Mouse (Mus musculus): ENCODE data around the gene Tial1. TPM values are rescaled to one million over a fixed set of nuclear protein-coding genes. Genes with fewer than 3 reads are reported as not detected.

Tial1 gene
- polyA plus RNA-seq, 1 experiment from 2014 or later: 28.5 TPM

- Histone ChIP-seq H3K27me3 (no peaks in the 10 kb centered on the region), H3K27ac (replicated peaks) (no peak overlapping the region), H3K4me1 (0 out of 2 replicates have a peak, but pooled peaks cover 3% of the 10 kb centered on the region), H3K9ac (no peak overlapping the region), H3K4me2 (replicated peaks) (no peak overlapping the region), H3K4me3 (replicated peaks) (no peak overlapping the region), H3K36me3 (peaks cover 49% of the 10 kb centered on the region), H3K9me3 (replicated peaks) (no peaks in the 10 kb centered on the region)
- 88% methylated on average over 1 of the region's 1 CpGs for WGBS
- ATAC-seq (ENCODE audit: insufficient number of reproducible peaks, low FRiP score, low TSS enrichment, low read depth): no peak
These were observed 8.8 kb downstream of the Tial1 start for GRCm38 (mm10) chr7:128452731-128453130.

- 73% methylated on average over 2 of the region's 2 CpGs for WGBS
- peaks cover 37% of the 10 kb centered on the region for H3K36me3 ChIP-seq
These were observed 20.9 kb downstream of the Tial1 start for GRCm38 (mm10) chr7:128440584-128440983.

GRCm38 (mm10) chr7:128439251-128439650 lies 22.3 kb downstream of the Tial1 start:
- Histone ChIP-seq H3K27me3 (no peaks in the 10 kb centered on the region), H3K9ac (no peak overlapping the region), H3K9me3 (replicated peaks) (no peaks in the 10 kb centered on the region), H3K4me1 (no peaks in the 10 kb centered on the region), H3K4me3 (replicated peaks) (no peak overlapping the region), H3K4me2 (replicated peaks) (no peak overlapping the region), H3K27ac (replicated peaks) (no peak overlapping the region), H3K36me3 (peaks cover 24% of the 10 kb centered on the region)
- ATAC-seq (ENCODE audit: insufficient number of reproducible peaks, low FRiP score, low TSS enrichment, low read depth): no peak
- 90% methylated on average over 6 of the region's 6 CpGs for WGBS

More at GRCm38 (mm10) chr7:128440584-128440983, 20.9 kb downstream of the Tial1 start:
- Histone ChIP-seq H3K4me1 (no peaks in the 10 kb centered on the region), H3K9me3 (replicated peaks) (no peaks in the 10 kb centered on the region), H3K27ac (replicated peaks) (no peak overlapping the region), H3K9ac (no peak overlapping the region), H3K4me3 (replicated peaks) (no peak overlapping the region), H3K4me2 (replicated peaks) (no peak overlapping the region), H3K27me3 (no peaks in the 10 kb centered on the region)
- ATAC-seq (ENCODE audit: insufficient number of reproducible peaks, low FRiP score, low TSS enrichment, low read depth): no peak

GRCm38 (mm10) chr7:128438131-128438530 lies 23.4 kb downstream of the Tial1 start:
- no peak for ATAC-seq (ENCODE audit: insufficient number of reproducible peaks, low FRiP score, low TSS enrichment, low read depth)
- no peaks in the 10 kb centered on the region for H3K4me1 ChIP-seq
- no peak overlapping the region for H3K9ac ChIP-seq
- peaks cover 17% of the 10 kb centered on the region; the same call in 1 of the 2 replicates for H3K36me3 ChIP-seq
- no peak overlapping the region for H3K4me2 ChIP-seq (replicated peaks)
- H3K4me3 ChIP-seq (replicated peaks): no peak overlapping the region
- no peaks in the 10 kb centered on the region for H3K9me3 ChIP-seq (replicated peaks)
- H3K27me3 ChIP-seq: no peaks in the 10 kb centered on the region
- no peak overlapping the region for H3K27ac ChIP-seq (replicated peaks)

- Histone ChIP-seq H3K4me1 (no peaks in the 10 kb centered on the region), H3K4me3 (replicated peaks) (no peak overlapping the region), H3K4me2 (replicated peaks) (no peak overlapping the region), H3K9ac (no peak overlapping the region), H3K9me3 (replicated peaks) (no peaks in the 10 kb centered on the region), H3K27ac (replicated peaks) (no peak overlapping the region), H3K27me3 (no peaks in the 10 kb centered on the region), H3K36me3 (no peaks in the 10 kb centered on the region)
- no peak for ATAC-seq (ENCODE audit: insufficient number of reproducible peaks, low FRiP score, low TSS enrichment, low read depth)
- 52% methylated on average over 1 of the region's 1 CpGs for WGBS
These were observed 28.3 kb downstream of the Tial1 start for GRCm38 (mm10) chr7:128433213-128433612.

GRCm38 (mm10) chr7:128432574-128432973 lies 28.9 kb downstream of the Tial1 start:
- ATAC-seq (ENCODE audit: insufficient number of reproducible peaks, low FRiP score, low TSS enrichment, low read depth): no peak
- no peak overlapping the region for H3K27ac ChIP-seq (replicated peaks)
- no peaks in the 10 kb centered on the region for H3K9me3 ChIP-seq (replicated peaks)
- no peak overlapping the region for H3K4me3 ChIP-seq (replicated peaks)
- H3K9ac ChIP-seq: no peak overlapping the region
- H3K36me3 ChIP-seq: no peaks in the 10 kb centered on the region
- H3K4me2 ChIP-seq (replicated peaks): no peak overlapping the region
- no peaks in the 10 kb centered on the region for H3K4me1 ChIP-seq
- H3K27me3 ChIP-seq: no peaks in the 10 kb centered on the region
- WGBS: 57% methylated on average over 10 of the region's 10 CpGs

GRCm38 (mm10) chr7:128422491-128422890 lies 39.0 kb downstream of the Tial1 start:
- peaks cover 51% of the 10 kb centered on the region for H3K27me3 ChIP-seq
- no peak for ATAC-seq (ENCODE audit: insufficient number of reproducible peaks, low FRiP score, low TSS enrichment, low read depth)
- no peaks in the 10 kb centered on the region for H3K36me3 ChIP-seq

GRCm38 (mm10) chr7:128421701-128422100 lies 39.8 kb downstream of the Tial1 start:
- no peak for ATAC-seq (ENCODE audit: insufficient number of reproducible peaks, low FRiP score, low TSS enrichment, low read depth)
- no peak overlapping the region for H3K4me3 ChIP-seq (replicated peaks)
- H3K4me1 ChIP-seq: peaks cover 21% of the 10 kb centered on the region
- H3K9ac ChIP-seq: no peak overlapping the region
- H3K9me3 ChIP-seq (replicated peaks): no peaks in the 10 kb centered on the region
- 80% methylated on average over 7 of the region's 7 CpGs for WGBS
- no peak overlapping the region for H3K27ac ChIP-seq (replicated peaks)
- no peaks in the 10 kb centered on the region for H3K36me3 ChIP-seq
- no peak overlapping the region for H3K4me2 ChIP-seq (replicated peaks)
- H3K27me3 ChIP-seq: peaks cover 59% of the 10 kb centered on the region

More at GRCm38 (mm10) chr7:128422491-128422890, 39.0 kb downstream of the Tial1 start:
- H3K9ac ChIP-seq: no peak overlapping the region
- no peak overlapping the region for H3K4me3 ChIP-seq (replicated peaks)
- 73% methylated on average over 3 of the region's 3 CpGs for whole genome bisulfite sequencing
- no peaks in the 10 kb centered on the region for H3K9me3 ChIP-seq (replicated peaks)
- peaks cover 14% of the 10 kb centered on the region for H3K4me1 ChIP-seq
- H3K4me2 ChIP-seq (replicated peaks): no peak overlapping the region
- H3K27ac ChIP-seq (replicated peaks): no peak overlapping the region

GRCm38 (mm10) chr7:128419690-128420089 lies 41.8 kb downstream of the Tial1 start:
- H3K4me3 ChIP-seq (replicated peaks): no peak overlapping the region
- no peak overlapping the region for H3K27ac ChIP-seq (replicated peaks)
- WGBS: 14% methylated on average over 9 of the region's 9 CpGs
- peaks cover 67% of the 10 kb centered on the region for H3K27me3 ChIP-seq
- no peak overlapping the region for H3K4me2 ChIP-seq (replicated peaks)
- no peak for ATAC-seq (ENCODE audit: insufficient number of reproducible peaks, low FRiP score, low TSS enrichment, low read depth)
- peaks cover 21% of the 10 kb centered on the region for H3K4me1 ChIP-seq
- no peaks in the 10 kb centered on the region for H3K36me3 ChIP-seq
- H3K9me3 ChIP-seq (replicated peaks): no peaks in the 10 kb centered on the region
- H3K9ac ChIP-seq: no peak overlapping the region

GRCm38 (mm10) chr7:128417930-128418779 lies 43.4 kb downstream of the Tial1 start, which contains the start of gene Rgs10:
TSS of gene Rgs10 (minus strand) at chr7:128418758.
- peak within 1 kb of the TSS; percentile 73 for H3K4me3 ChIP-seq (replicated peaks)
- peak within 1 kb of the TSS; percentile 51 for H3K9ac ChIP-seq
- peaks cover 21% of the 10 kb centered on the region for H3K4me1 ChIP-seq
- H3K27me3 ChIP-seq: peaks cover 76% of the 10 kb centered on the region
- WGBS: under 1% methylated on average over 88 of the region's 102 CpGs
- no peak within 1 kb of the TSS for H3K27ac ChIP-seq (replicated peaks)
- H3K9me3 ChIP-seq (replicated peaks): no peaks in the 10 kb centered on the region
- peak within 1 kb of the TSS; percentile 99 for H3K4me2 ChIP-seq (replicated peaks)
- no peaks in the 10 kb centered on the region for H3K36me3 ChIP-seq
- peak; percentile 73 for ATAC-seq (ENCODE audit: insufficient number of reproducible peaks, low FRiP score, low TSS enrichment, low read depth)

- Histone ChIP-seq H3K9ac (peak overlapping the region; percentile 51), H3K4me2 (replicated peaks) (peak overlapping the region; percentile 99), H3K9me3 (replicated peaks) (no peaks in the 10 kb centered on the region), H3K4me1 (peaks cover 21% of the 10 kb centered on the region), H3K36me3 (no peaks in the 10 kb centered on the region), H3K27ac (replicated peaks) (no peak overlapping the region), H3K27me3 (peaks cover 74% of the 10 kb centered on the region), H3K4me3 (replicated peaks) (peak overlapping the region; percentile 73)
- 2% methylated on average over 32 of the region's 32 CpGs for WGBS
- ATAC-seq (ENCODE audit: insufficient number of reproducible peaks, low FRiP score, low TSS enrichment, low read depth): no peak
These were observed 44.1 kb downstream of the Tial1 start for GRCm38 (mm10) chr7:128417226-128417929.
